Mouse (Mus musculus): Measurements from ENCODE around the gene Cep135.
A peak's percentile ranks its signal among the peaks of the same experiment; 100 is the strongest.

Gene Cep135

DNA sequence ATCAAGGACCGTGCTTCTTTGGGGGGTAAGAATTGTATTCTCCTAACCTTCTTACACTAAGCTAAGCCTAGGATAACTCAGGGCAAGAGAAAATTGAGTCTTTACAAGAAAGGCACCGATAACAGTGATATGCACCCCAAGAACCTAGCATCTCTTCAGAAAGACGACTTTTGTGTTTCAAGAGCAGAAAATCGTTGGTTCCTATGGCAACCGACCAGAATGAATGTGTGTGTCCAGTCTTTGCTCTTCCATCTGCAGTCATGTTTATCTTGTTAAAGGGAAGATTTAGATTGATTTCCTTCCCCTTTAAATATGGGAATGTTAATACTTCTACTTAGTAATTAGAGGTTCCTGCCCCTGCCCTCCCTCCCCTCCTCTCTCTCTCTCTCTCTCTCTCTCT lies 95.0 kb downstream of the Cep135 start:
- DNase-seq (ENCODE audit: low read depth, low spot score): peak; percentile 74

DNA sequence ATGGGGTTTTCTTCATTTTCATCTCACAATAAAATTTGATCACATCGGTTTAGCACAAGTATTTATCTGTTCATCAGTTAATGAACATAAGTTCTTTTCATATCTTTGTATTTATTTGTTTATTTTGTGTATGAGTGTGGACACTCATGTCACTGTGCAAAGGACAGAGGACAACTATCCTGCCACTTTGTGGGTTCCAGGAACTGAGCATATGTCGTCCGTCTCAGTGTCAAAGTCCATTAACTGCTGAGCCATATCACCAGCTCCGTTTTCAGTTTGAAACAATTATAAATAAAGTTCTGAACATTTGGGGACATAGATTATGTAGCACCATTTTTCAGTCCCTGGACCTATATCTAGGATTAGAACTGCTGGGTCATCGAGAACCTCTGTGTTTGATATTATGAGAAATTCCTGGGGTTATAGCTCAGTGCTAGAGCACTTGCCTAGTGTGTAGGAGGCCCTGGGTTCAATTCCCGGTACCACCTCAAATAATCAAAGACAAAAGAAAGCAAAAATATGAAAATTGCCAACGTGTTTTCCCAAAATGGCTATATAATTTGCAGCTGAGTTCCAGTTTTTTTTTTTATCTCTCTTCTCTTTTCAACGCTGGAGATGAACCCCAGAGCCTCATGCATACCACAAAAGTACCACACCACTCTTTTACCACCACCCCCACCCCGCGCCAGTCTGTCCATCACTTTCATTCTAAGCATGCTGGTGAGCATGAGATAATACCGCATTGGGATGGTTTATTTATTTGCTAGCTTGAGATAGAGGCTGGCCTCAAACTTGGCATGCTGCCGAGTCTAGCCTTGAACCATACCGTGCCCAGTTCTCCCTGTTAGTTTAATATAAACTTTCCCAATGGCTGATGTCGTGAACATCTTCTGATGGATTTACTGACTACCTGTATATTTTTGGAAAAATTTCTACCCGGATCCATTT lies 96.4 kb downstream of the Cep135 start:
- DNase-seq (ENCODE audit: low read depth, low spot score): no peak

DNA sequence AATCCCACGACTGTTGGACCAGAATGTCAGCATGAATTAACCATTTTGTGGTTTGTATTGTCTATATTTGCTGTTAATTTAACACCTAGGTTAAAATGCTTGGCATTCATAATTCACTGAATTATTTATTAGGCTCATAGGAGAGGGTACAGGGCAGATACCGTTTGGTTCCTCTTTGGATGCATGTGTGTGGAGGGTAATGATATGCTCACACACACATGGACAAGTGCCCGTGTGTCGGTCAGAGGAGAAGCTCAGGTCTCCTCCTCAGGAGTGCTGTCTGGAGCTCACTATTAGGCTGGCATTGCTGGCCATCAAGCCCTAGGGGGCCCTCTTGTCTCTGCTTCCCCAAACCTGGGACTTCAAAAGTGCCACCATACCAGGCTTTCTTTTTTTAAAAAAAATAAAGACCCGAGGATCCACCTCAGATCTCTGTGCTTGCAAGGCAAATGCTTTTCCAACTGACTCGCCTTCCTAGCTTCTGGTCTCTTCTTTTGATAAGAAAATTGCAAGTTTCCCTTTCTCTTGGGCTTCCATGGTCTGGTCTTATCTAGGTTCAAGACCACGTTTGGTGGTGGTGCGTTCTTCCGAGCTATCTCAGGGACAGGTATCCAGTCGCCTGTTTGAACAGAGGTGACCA lies 99.6 kb downstream of the Cep135 start:
- no peak for DNase-seq (ENCODE audit: low read depth, low spot score)

DNA sequence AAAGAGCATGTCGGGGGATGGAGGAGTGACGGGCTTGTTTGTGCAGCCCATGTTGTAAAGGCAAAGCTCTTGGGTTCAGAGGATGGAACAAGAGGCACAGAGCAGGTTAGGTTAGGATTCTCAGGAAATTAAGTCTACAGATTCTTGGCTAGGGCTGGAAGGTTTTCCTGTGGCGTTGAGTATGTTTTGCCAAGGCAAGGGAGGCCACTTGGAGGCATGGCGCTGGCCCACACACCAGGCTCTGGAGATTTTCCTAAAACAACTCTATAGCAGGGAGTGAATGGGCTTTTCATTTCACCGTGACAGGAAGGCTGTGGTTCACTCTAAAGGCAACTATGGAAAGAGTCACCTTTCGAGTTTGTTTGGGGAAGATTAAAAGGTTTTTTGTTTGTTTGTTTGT lies 100.1 kb downstream of the Cep135 start:
- DNase-seq (ENCODE audit: low read depth, low spot score): no peak

- no peak for DNase-seq (ENCODE audit: low read depth, low spot score)
Measured at GRCm38 (mm10) chr5:76690177-76690593, 101.7 kb downstream of the Cep135 start.

- DNase-seq (ENCODE audit: low read depth, low spot score): no peak
Measured at GRCm38 (mm10) chr5:76691251-76691650, 102.8 kb downstream of the Cep135 start.

DNA sequence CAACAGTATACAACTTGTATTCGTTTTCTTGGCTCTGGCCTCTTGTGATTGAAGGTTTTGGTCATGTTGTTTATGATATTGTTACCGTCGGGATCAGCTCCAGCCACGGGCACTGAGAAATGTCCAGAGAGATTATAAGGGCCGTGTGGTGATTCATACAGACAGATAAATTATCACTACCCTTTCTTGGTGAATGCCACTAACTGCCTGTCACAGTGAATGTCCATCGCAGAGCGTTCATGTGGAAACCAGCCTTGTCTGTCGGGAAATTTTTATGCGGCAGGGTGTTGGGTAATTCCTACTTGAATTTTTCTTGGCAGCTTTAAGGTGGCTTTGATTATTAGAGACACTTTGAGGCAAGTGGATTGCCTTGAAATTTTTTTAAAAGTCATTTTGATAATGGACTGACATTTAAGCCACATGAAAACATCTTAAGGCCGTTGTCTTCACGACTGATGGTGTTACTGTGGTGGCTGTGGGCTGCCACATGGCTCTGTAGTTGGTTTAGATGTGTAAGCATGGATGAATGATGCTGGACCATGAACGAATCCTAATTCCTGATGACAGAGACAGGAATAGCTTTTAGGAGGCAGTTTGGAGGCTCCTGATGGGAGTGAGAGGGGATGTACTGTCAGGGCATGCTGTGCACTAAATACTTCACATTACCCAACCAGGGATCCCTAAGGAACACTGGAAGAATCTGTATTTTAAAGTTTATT lies 103.4 kb downstream of the Cep135 start:
- no peak for DNase-seq (ENCODE audit: low read depth, low spot score)
